Mouse (Mus musculus): Measurements from ENCODE around the gene Syt6.

Syt6 gene

GRCm38 (mm10) chr3:103647164-103647867, 72.3 kb downstream of the Syt6 start:
- no peak for DNase-seq (ENCODE audit: low spot score in 2 of 2)

DNA sequence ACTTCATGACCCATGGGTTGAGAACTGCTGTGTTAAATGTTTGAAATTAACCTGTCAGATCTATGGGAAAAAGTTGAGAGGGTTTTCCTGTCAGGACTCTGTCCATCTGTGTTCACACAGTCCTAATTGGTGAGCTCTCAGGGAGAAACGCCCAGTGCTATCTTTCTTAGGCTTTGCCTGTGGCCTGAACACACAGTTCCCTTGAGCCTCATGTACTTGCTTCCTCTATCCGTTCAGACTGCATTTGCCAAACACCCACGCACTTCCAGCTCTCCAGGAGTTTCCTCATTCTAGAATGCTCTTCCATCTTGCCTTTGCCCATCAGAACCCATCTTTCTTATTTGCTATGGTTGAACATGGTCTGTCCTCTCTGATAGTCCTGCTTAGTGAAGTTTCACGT, 73.5 kb downstream of the Syt6 start:
- no peak for DNase-seq (ENCODE audit: low spot score in 2 of 2)

GRCm38 (mm10) chr3:103649716-103650115, 74.7 kb downstream of the Syt6 start:
- DNase-seq (ENCODE audit: low spot score in 2 of 2): no peak

GRCm38 (mm10) chr3:103650406-103650805, 75.4 kb downstream of the Syt6 start:
- DNase-seq (ENCODE audit: low spot score in 2 of 2): no peak

- no peak for DNase-seq (ENCODE audit: low spot score in 2 of 2)
These were observed 85.0 kb downstream of the Syt6 start for GRCm38 (mm10) chr3:103660012-103660411.

DNA sequence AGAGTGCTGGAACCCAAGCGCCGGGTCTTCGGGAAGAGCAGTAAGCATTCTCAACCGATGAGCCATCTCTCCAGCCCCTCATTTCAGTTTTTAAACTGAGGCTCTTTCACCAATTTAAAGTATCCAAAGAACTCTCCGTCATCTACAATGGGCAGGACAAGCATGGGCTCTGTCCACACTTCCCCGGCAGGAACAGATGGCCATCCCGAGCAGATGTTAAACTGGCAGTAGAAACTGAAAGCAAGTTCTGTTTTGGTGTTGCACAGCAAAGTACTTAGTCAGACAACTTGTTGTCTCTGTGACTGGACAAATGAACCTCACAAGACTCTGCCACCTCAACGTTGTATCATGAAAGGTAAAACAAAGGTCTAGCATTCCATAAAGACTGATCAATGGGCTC, 86.7 kb downstream of the Syt6 start:
- no peak for DNase-seq (ENCODE audit: low spot score in 2 of 2)

GRCm38 (mm10) chr3:103663385-103663784, 88.4 kb downstream of the Syt6 start:
- DNase-seq (ENCODE audit: low spot score in 2 of 2): no peak

- DNase-seq (ENCODE audit: low spot score in 2 of 2): no peak
These were observed 97.1 kb downstream of the Syt6 start for GRCm38 (mm10) chr3:103672113-103672512.

DNA sequence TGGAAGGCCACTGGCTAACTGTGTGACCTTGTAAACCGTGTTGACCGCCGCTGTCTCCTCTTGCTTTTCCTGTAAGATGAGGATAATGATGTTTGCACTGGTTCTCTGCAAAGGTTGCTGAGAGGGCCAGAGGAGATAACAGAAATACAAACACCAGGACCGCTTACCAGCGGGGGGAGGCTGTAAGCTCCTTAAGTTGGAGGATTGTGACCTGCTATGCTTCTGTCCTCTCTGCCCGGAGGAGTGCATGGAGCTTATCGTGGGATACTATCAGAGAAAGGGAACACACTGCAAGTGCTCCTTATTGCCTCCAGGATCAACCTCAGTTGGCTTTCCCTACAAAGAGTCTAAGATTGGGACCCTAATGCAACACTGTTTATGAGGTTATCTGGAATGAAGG, 97.7 kb downstream of the Syt6 start:
- no peak for DNase-seq (ENCODE audit: low spot score in 2 of 2)

- DNase-seq (ENCODE audit: low spot score in 2 of 2): no peak
These were observed 103.8 kb downstream of the Syt6 start for GRCm38 (mm10) chr3:103678811-103679210.

DNA sequence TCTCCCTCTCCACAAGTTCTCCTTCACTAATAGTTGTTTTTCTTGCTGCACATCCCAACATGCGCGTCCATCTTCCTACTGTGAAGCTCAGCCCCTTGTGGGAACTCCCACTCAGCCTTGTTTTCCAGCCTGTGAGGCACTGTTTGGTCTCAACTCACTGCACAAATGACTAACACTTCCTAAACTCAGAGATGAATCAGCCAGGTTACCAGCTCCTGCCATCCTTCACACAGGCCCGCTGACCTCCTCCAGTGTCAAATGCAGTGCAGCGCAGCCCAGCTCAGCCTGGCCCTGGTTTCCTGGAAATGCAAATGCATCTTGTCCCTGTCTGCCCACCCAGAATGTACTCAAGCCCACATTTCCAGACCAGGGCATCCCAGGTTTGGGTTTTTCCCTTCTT, 107.4 kb downstream of the Syt6 start:
- no peak for DNase-seq (ENCODE audit: low spot score in 2 of 2)

DNA sequence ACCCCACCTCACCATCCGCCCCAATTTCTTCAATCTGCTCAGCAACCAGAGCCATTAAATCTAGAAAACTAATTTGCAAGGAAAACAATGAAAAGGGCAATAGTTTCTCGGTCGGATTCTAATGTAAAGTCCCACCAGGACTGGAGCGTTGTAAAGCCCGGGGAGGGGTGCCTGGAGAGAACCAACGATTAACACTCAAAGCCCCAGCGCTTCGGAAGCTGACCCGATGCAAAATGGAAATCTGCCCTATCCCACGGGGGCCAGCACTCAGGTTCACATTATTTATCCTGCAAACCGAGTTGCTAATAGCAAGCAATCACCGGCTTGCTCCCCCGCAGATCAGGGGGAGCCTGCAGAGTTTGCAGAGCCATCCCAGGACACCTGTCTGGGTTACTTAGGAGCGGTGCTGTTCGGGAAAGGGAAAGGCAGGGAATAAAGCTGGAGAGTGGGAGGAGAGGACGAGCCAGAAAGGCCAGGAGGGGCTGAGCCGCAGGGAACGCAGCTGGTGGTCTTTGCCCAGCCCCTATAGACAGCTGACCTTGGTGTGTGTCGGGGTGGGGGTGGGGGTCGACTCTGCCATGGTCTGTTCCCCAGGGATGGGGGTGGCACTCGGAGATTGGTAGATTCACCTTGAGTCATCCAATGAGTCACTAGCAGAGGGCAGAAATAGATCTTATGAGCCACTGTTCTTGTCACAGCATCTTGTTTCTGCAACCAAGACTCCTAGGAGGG, 108.4 kb downstream of the Syt6 start:
- no peak for DNase-seq (ENCODE audit: low spot score in 2 of 2)

- DNase-seq (ENCODE audit: low spot score in 2 of 2): no peak
These were observed 108.9 kb downstream of the Syt6 start for GRCm38 (mm10) chr3:103683966-103684319.

DNA sequence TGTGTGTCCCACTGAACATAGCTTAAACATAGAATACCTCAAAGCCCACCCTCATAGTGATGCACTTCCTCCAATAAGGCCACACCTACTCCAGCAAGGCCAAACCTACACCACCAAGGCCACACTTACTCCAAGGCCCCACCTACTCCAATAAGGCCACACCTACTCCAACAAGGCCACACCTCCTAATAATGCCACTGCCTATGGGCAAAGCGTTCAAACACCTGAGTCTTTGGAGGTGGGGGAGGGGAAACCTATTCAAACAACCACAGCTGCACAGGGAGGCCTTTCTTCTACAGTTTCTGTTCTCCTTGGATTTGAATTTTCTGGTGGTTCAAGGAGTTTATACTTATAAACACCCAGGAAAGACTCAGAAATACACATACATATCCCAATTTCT, 114.0 kb downstream of the Syt6 start:
- DNase-seq (ENCODE audit: low spot score in 2 of 2): no peak

DNA sequence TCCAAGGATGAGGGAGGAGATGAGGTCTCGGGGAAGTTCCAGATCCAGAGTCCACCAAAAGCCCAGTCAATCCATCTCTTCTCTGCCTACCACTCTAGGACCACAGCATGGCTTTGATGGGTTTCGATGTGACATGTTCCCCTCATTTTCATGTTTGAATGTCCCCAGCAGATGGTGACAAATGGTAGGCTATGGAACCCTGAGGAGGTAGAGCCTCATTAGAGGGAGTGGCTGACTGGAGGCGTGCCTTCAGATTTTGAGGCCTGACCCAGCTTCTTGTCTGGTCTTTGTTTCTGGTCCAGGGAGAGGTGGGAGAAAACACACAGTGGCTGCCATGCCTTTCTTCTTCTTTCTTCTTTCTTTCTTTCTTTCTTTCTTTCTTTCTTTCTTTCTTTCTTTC, 115.5 kb downstream of the Syt6 start:
- DNase-seq (ENCODE audit: low spot score in 2 of 2): no peak
